In the genomic region with DNA sequence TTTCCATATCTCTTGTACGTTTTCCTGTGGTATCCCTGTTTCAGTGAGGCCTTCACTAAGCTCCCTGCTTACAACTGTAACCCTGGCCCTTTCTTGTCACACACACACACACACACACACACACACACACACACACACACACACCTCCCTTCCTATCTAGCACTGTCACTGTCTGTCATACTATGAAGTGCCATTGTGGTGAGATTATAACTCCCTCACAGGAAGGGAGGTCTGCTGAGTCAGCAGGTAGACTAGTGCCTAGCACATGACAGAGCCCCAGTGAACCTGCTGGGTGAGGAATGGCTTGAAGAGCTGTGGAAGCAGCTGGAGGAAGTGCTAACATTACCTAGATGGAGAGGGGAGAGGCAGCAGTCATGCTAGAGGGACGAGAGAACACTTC, we compare ENCODE assay signal across 10 mouse cellular contexts. TPM values are rescaled to one million over a fixed set of nuclear protein-coding genes. Genes with fewer than 3 reads are reported as not detected.
DNase-seq lines count a peak whose midpoint lies in the region; ATAC-seq lines count a peak whose summit lies in the region.
"Had no signal": no experiment of that assay in that cellular context is flagged by ENCODE, and none has a peak within 500 bp of the region (broad histone marks: within the 10 kb centered on the region; RNA-seq: fewer than 3 reads in every experiment).

No protein-coding gene starts in this region.

- no peak overlapping the region; the same call in 1 of the 2 replicates for H3K27ac ChIP-seq in lung, embryonic 16.5 days (ENCODE audit: low read length)
- H3K27ac ChIP-seq in liver, embryonic 16.5 days (ENCODE audit: low read length) = no peak overlapping the region
- H3K27ac ChIP-seq: midbrain, embryonic 12.5 days had no signal

- DNase-seq in embryo, embryonic 11 days = peak; percentile 29
- no peak for DNase-seq in embryo, embryonic 9.5 days (ENCODE audit: extremely low spot score)
- no peak for DNase-seq in lung, adult 18-20 months
- DNase-seq in thymus, postnatal 36 days = peak; percentile 20 to 47
- no peak for DNase-seq in cerebellum, postnatal 4 days (ENCODE audit: low spot score in 2 of 2)
- no peak for DNase-seq in ovary, adult 18-20 months (ENCODE audit: low spot score)
- DNase-seq: adrenal gland, postnatal 14 days had no signal

- no peak overlapping the region for H3K4me3 ChIP-seq in lung, embryonic 16.5 days (ENCODE audit: low read length)
- no peak overlapping the region for H3K4me3 ChIP-seq in liver, embryonic 16.5 days (ENCODE audit: low read depth, low read length)
- H3K4me3 ChIP-seq: midbrain, embryonic 12.5 days had no signal

- 18% methylated on average over 2 of the region's 2 CpGs for WGBS in lung, embryonic 16.5 days
- WGBS in liver, embryonic 16.5 days (ENCODE audit: insufficient replicate concordance) = 4% methylated on average over 2 of the region's 2 CpGs

- H3K27me3 ChIP-seq in lung, embryonic 16.5 days (ENCODE audit: control insufficient read depth, insufficient read depth, low read depth, low read length) = no peaks in the 10 kb centered on the region
- no peaks in the 10 kb centered on the region for H3K27me3 ChIP-seq in liver, embryonic 16.5 days (ENCODE audit: control insufficient read depth, insufficient read depth, low read depth, low read length)

- no peaks in the 10 kb centered on the region for H3K36me3 ChIP-seq in lung, embryonic 16.5 days (ENCODE audit: control insufficient read depth, insufficient read depth, low read length)
- H3K36me3 ChIP-seq in liver, embryonic 16.5 days (ENCODE audit: control insufficient read depth, insufficient read depth) = no peaks in the 10 kb centered on the region
- H3K36me3 ChIP-seq: midbrain, embryonic 12.5 days had no signal

- peak; percentile 87 for ATAC-seq in lung, embryonic 16.5 days (ENCODE audit: low read depth)
- ATAC-seq in liver, embryonic 16.5 days (ENCODE audit: low read depth) = peak; percentile 62

- H3K9ac ChIP-seq in lung, embryonic 16.5 days (ENCODE audit: low read length) = no peak overlapping the region
- H3K9ac ChIP-seq in liver, embryonic 16.5 days (ENCODE audit: low read depth, low read length) = no peak overlapping the region
- H3K9ac ChIP-seq: midbrain, embryonic 12.5 days had no signal

- H3K4me1 ChIP-seq in lung, embryonic 16.5 days (replicated peaks; ENCODE audit: control insufficient read depth, insufficient read depth, low read length) = no peaks in the 10 kb centered on the region
- no peaks in the 10 kb centered on the region for H3K4me1 ChIP-seq in liver, embryonic 16.5 days (ENCODE audit: control insufficient read depth, low read depth, low read length)
- H3K4me1 ChIP-seq: midbrain, embryonic 12.5 days had no signal

- H3K9me3 ChIP-seq in lung, embryonic 16.5 days (ENCODE audit: control insufficient read depth, low read length) = no peaks in the 10 kb centered on the region
- no peaks in the 10 kb centered on the region for H3K9me3 ChIP-seq in liver, embryonic 16.5 days (replicated peaks; ENCODE audit: control insufficient read depth, low read length)
- H3K9me3 ChIP-seq: midbrain, embryonic 12.5 days had no signal

- H3K4me2 ChIP-seq in lung, embryonic 16.5 days (ENCODE audit: low read depth, low read length) = no peak overlapping the region
- no peak overlapping the region for H3K4me2 ChIP-seq in liver, embryonic 16.5 days (ENCODE audit: low read depth, low read length)
- H3K4me2 ChIP-seq: midbrain, embryonic 12.5 days had no signal

RNA-seq across cellular contexts. Expression of a gene that starts 9.3 kb away (rescaled TPM):
- 7.4 and 7.5 TPM in 2 replicates for polyA plus RNA-seq in lung, embryonic 16.5 days (2015; fragmentation: Nextera tagmentation; extraction: Ambion mirVana)
- 0.38 and 0.55 TPM in 2 replicates for polyA plus RNA-seq in liver, embryonic 16.5 days (2015; fragmentation: Nextera tagmentation; extraction: Ambion mirVana)

Comparison
In these comparisons a context has a peak if more than half of its experiments do, and no peak if none do; other contexts are left out.
1. DNase-seq: peak in embryo, embryonic 11 days (single experiment) and thymus, postnatal 36 days (2 of 2); none in embryo, embryonic 9.5 days (single experiment), lung, adult 18-20 months (0 of 2), cerebellum, postnatal 4 days (0 of 2) and ovary, adult 18-20 months (single experiment).